Mouse (Mus musculus) bone marrow macrophage, adult 2 months (primary cell): Measurements from ENCODE around the gene Trdn.

Experiments
- CTCF ChIP-seq: IDR thresholded peaks from 2 replicates; pipeline ENCODE4 v1.5.1; 2012; ENCODE audit warnings: low read depth, mild to moderate bottlenecking, low read length, moderate library complexity
- POLR2A ChIP-seq: IDR thresholded peaks from 2 replicates; pipeline ENCODE4 v1.6.1; 2012; ENCODE audit warnings: mild to moderate bottlenecking, low read depth, low read length, borderline replicate concordance

- no peak for TF ChIP-seq CTCF
- no peak for TF ChIP-seq POLR2A
These were observed 117.9 kb downstream of the Trdn start for GRCm38 (mm10) chr10:33198257-33198656.
